Mouse (Mus musculus): Measurements from ENCODE around the gene Phldb2. TPM values are rescaled to one million over a fixed set of nuclear protein-coding genes. Genes with fewer than 3 reads are reported as not detected.

The Phldb2 gene
- polyA plus RNA-seq, 1 experiment from 2014 or later, result 49.3 TPM

- H3K4me1 ChIP-seq (ENCODE audit: control insufficient read depth, insufficient read depth, low read length), result no peaks in the 10 kb centered on the region
- no peak overlapping the region for H3K27ac ChIP-seq (replicated peaks; ENCODE audit: low read depth, low read length)
- no peak overlapping the region for H3K4me3 ChIP-seq (ENCODE audit: low read depth, low read length)
- DNase-seq (ENCODE audit: low spot score) (no peak), ATAC-seq (ENCODE audit: insufficient number of reproducible peaks, low FRiP score, low TSS enrichment, low read depth) (no peak)
- H3K27me3 ChIP-seq (ENCODE audit: control insufficient read depth, insufficient read depth, low read length), result no peaks in the 10 kb centered on the region
- H3K9me3 ChIP-seq (ENCODE audit: control insufficient read depth, low read length), result no peaks in the 10 kb centered on the region
- H3K36me3 ChIP-seq (ENCODE audit: control insufficient read depth, insufficient read depth, low read length), result no peaks in the 10 kb centered on the region
- WGBS, result 79% methylated on average over 4 of the region's 4 CpGs
- H3K9ac ChIP-seq (ENCODE audit: low read length), result no peak overlapping the region
- no peak overlapping the region for H3K4me2 ChIP-seq (ENCODE audit: low read depth, severe bottlenecking)
Measured at GRCm38 (mm10) chr16:45984610-45985606, 31.5 kb upstream of the Phldb2 start.

GRCm38 (mm10) chr16:45976251-45976650 is 22.9 kb upstream of the Phldb2 start:
- Histone ChIP-seq H3K27ac (replicated peaks; ENCODE audit: low read depth, low read length) (no peak overlapping the region), H3K9me3 (ENCODE audit: control insufficient read depth, low read length) (no peaks in the 10 kb centered on the region), H3K4me1 (ENCODE audit: control insufficient read depth, insufficient read depth, low read length) (no peaks in the 10 kb centered on the region), H3K9ac (ENCODE audit: low read length) (no peak overlapping the region), H3K27me3 (ENCODE audit: control insufficient read depth, insufficient read depth, low read length) (no peaks in the 10 kb centered on the region), H3K36me3 (ENCODE audit: control insufficient read depth, insufficient read depth, low read length) (no peaks in the 10 kb centered on the region), H3K4me3 (ENCODE audit: low read depth, low read length) (no peak overlapping the region), H3K4me2 (ENCODE audit: low read depth, severe bottlenecking) (no peak overlapping the region)
- no peak for ATAC-seq (ENCODE audit: insufficient number of reproducible peaks, low FRiP score, low TSS enrichment, low read depth)
- WGBS, result 90% methylated on average over 1 of the region's 1 CpGs
- no peak for DNase-seq (ENCODE audit: low spot score)

- H3K9me3 ChIP-seq (ENCODE audit: control insufficient read depth, low read length), result no peaks in the 10 kb centered on the region
- 61% methylated on average over 9 of the region's 9 CpGs for WGBS
- no peaks in the 10 kb centered on the region for H3K4me1 ChIP-seq (ENCODE audit: control insufficient read depth, insufficient read depth, low read length)
- H3K9ac ChIP-seq (ENCODE audit: low read length), result no peak overlapping the region
- DNase-seq (ENCODE audit: low spot score) (no peak), ATAC-seq (ENCODE audit: insufficient number of reproducible peaks, low FRiP score, low TSS enrichment, low read depth) (peak; percentile 58; the same call in 1 of the 2 replicates)
- H3K4me3 ChIP-seq (ENCODE audit: low read depth, low read length), result no peak overlapping the region
- H3K4me2 ChIP-seq (ENCODE audit: low read depth, severe bottlenecking), result no peak overlapping the region
- no peaks in the 10 kb centered on the region for H3K27me3 ChIP-seq (ENCODE audit: control insufficient read depth, insufficient read depth, low read length)
- H3K27ac ChIP-seq (replicated peaks; ENCODE audit: low read depth, low read length), result no peak overlapping the region
- no peaks in the 10 kb centered on the region for H3K36me3 ChIP-seq (ENCODE audit: control insufficient read depth, insufficient read depth, low read length)
Measured at GRCm38 (mm10) chr16:45973959-45974686, 20.7 kb upstream of the Phldb2 start.

- no peak overlapping the region for H3K4me2 ChIP-seq (ENCODE audit: low read depth, severe bottlenecking)
- no peak overlapping the region for H3K27ac ChIP-seq (replicated peaks; ENCODE audit: low read depth, low read length)
- H3K4me3 ChIP-seq (ENCODE audit: low read depth, low read length), result no peak overlapping the region
- no peak overlapping the region for H3K9ac ChIP-seq (ENCODE audit: low read length)
- ATAC-seq (ENCODE audit: insufficient number of reproducible peaks, low FRiP score, low TSS enrichment, low read depth) (no peak), DNase-seq (ENCODE audit: low spot score) (no peak)
- no peaks in the 10 kb centered on the region for H3K4me1 ChIP-seq (ENCODE audit: control insufficient read depth, insufficient read depth, low read length)
- no peaks in the 10 kb centered on the region for H3K9me3 ChIP-seq (ENCODE audit: control insufficient read depth, low read length)
- no peaks in the 10 kb centered on the region for H3K27me3 ChIP-seq (ENCODE audit: control insufficient read depth, insufficient read depth, low read length)
- WGBS, result 88% methylated on average over 2 of the region's 2 CpGs
- H3K36me3 ChIP-seq (ENCODE audit: control insufficient read depth, insufficient read depth, low read length), result no peaks in the 10 kb centered on the region
Measured at GRCm38 (mm10) chr16:45970187-45970586, 16.8 kb upstream of the Phldb2 start.

- Histone ChIP-seq H3K27me3 (ENCODE audit: control insufficient read depth, insufficient read depth, low read length) (no peaks in the 10 kb centered on the region), H3K9ac (ENCODE audit: low read length) (no peak overlapping the region), H3K4me1 (ENCODE audit: control insufficient read depth, insufficient read depth, low read length) (no peaks in the 10 kb centered on the region), H3K36me3 (ENCODE audit: control insufficient read depth, insufficient read depth, low read length) (no peaks in the 10 kb centered on the region), H3K27ac (replicated peaks; ENCODE audit: low read depth, low read length) (no peak overlapping the region), H3K4me3 (ENCODE audit: low read depth, low read length) (no peak overlapping the region), H3K4me2 (ENCODE audit: low read depth, severe bottlenecking) (no peak overlapping the region), H3K9me3 (ENCODE audit: control insufficient read depth, low read length) (no peaks in the 10 kb centered on the region)
- no peak for DNase-seq (ENCODE audit: low spot score)
- ATAC-seq (ENCODE audit: insufficient number of reproducible peaks, low FRiP score, low TSS enrichment, low read depth), result no peak
- 87% methylated on average over 5 of the region's 5 CpGs for WGBS
Measured at GRCm38 (mm10) chr16:45968716-45969115, 15.3 kb upstream of the Phldb2 start.

- Histone ChIP-seq H3K27me3 (ENCODE audit: control insufficient read depth, insufficient read depth, low read length) (no peaks in the 10 kb centered on the region), H3K27ac (replicated peaks; ENCODE audit: low read depth, low read length) (no peak overlapping the region), H3K4me3 (ENCODE audit: low read depth, low read length) (no peak overlapping the region), H3K4me1 (ENCODE audit: control insufficient read depth, insufficient read depth, low read length) (no peaks in the 10 kb centered on the region), H3K9ac (ENCODE audit: low read length) (no peak overlapping the region), H3K36me3 (ENCODE audit: control insufficient read depth, insufficient read depth, low read length) (no peaks in the 10 kb centered on the region), H3K9me3 (ENCODE audit: control insufficient read depth, low read length) (no peaks in the 10 kb centered on the region), H3K4me2 (ENCODE audit: low read depth, severe bottlenecking) (no peak overlapping the region)
- 16% methylated on average over 7 of the region's 7 CpGs for WGBS
- ATAC-seq (ENCODE audit: insufficient number of reproducible peaks, low FRiP score, low TSS enrichment, low read depth) (peak; percentile 83), DNase-seq (ENCODE audit: low spot score) (peak; percentile 87)
Measured at GRCm38 (mm10) chr16:45967471-45967870, 14.1 kb upstream of the Phldb2 start.

- no peaks in the 10 kb centered on the region for H3K9me3 ChIP-seq (ENCODE audit: control insufficient read depth, low read length)
- ATAC-seq (ENCODE audit: insufficient number of reproducible peaks, low FRiP score, low TSS enrichment, low read depth) (no peak), DNase-seq (ENCODE audit: low spot score) (no peak)
- no peak overlapping the region for H3K4me2 ChIP-seq (ENCODE audit: low read depth, severe bottlenecking)
- WGBS, result 85% methylated on average over 5 of the region's 5 CpGs
- no peak overlapping the region for H3K9ac ChIP-seq (ENCODE audit: low read length)
- H3K27ac ChIP-seq (replicated peaks; ENCODE audit: low read depth, low read length), result no peak overlapping the region
- H3K27me3 ChIP-seq (ENCODE audit: control insufficient read depth, insufficient read depth, low read length), result no peaks in the 10 kb centered on the region
- H3K4me3 ChIP-seq (ENCODE audit: low read depth, low read length), result no peak overlapping the region
- no peaks in the 10 kb centered on the region for H3K4me1 ChIP-seq (ENCODE audit: control insufficient read depth, insufficient read depth, low read length)
- no peaks in the 10 kb centered on the region for H3K36me3 ChIP-seq (ENCODE audit: control insufficient read depth, insufficient read depth, low read length)
Measured at GRCm38 (mm10) chr16:45966604-45967003, 13.2 kb upstream of the Phldb2 start.

GRCm38 (mm10) chr16:45964777-45965176 is 11.4 kb upstream of the Phldb2 start:
- no peak for DNase-seq (ENCODE audit: low spot score)
- Histone ChIP-seq H3K27me3 (ENCODE audit: control insufficient read depth, insufficient read depth, low read length) (no peaks in the 10 kb centered on the region), H3K4me1 (ENCODE audit: control insufficient read depth, insufficient read depth, low read length) (no peaks in the 10 kb centered on the region), H3K4me2 (ENCODE audit: low read depth, severe bottlenecking) (no peak overlapping the region), H3K9ac (ENCODE audit: low read length) (no peak overlapping the region), H3K27ac (replicated peaks; ENCODE audit: low read depth, low read length) (no peak overlapping the region), H3K36me3 (ENCODE audit: control insufficient read depth, insufficient read depth, low read length) (no peaks in the 10 kb centered on the region), H3K9me3 (ENCODE audit: control insufficient read depth, low read length) (no peaks in the 10 kb centered on the region), H3K4me3 (ENCODE audit: low read depth, low read length) (no peak overlapping the region)
- 90% methylated on average over 6 of the region's 6 CpGs for WGBS
- ATAC-seq (ENCODE audit: insufficient number of reproducible peaks, low FRiP score, low TSS enrichment, low read depth), result no peak

All from limb, embryonic 11.5 days (tissue).